Mouse (Mus musculus) kidney, adult 8-10 months (tissue): ENCODE results near the gene Hist1h2ab.

Experiments used
- DNase-seq, 2 experiments: peaks; one replicate each; pipeline ENCODE4 v3.0.0; 2022

Hist1h2ab gene

GRCm38 (mm10) chr13:23738677-23739068 is 12.3 kb upstream of the Hist1h2ab start, which contains the start of gene Hist1h1c:
Hist1h1c (plus strand) TSS chr13:23738808.
- peak; percentile 89 to 92 for DNase-seq

GRCm38 (mm10) chr13:23739069-23739921 is 11.6 kb upstream of the Hist1h2ab start:
- peak; percentile 97 to 98 for DNase-seq

- DNase-seq, result no peak
These were observed 11.0 kb upstream of the Hist1h2ab start for GRCm38 (mm10) chr13:23739922-23740252.

- no peak for DNase-seq
These were observed 10.6 kb upstream of the Hist1h2ab start for GRCm38 (mm10) chr13:23740256-23740840.

GRCm38 (mm10) chr13:23740910-23741309 is 10.0 kb upstream of the Hist1h2ab start:
- no peak for DNase-seq

- no peak for DNase-seq
These were observed 8.9 kb upstream of the Hist1h2ab start for GRCm38 (mm10) chr13:23742007-23742406.

DNA sequence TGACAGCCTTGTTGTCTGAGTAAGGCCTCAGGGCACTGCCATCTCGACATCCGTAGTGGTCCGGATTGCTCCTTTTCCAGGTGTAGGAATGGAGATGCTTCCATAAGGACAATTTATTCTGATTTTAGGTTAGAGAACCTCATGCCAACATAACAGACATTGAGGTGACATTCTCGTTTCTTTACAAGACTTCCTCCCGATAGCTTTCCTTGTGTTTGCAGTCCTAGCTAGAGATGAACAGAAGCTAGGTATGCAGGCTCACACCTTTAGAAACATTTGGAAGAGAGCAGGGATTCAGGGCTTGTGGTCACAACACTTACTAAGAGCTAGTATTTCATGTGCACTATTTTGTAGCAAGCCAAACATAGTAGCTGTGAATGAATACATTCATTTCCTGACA is 7.7 kb upstream of the Hist1h2ab start:
- no peak for DNase-seq

GRCm38 (mm10) chr13:23743963-23744362 is 7.0 kb upstream of the Hist1h2ab start:
- DNase-seq, result no peak

- no peak for DNase-seq
These were observed 6.2 kb upstream of the Hist1h2ab start for GRCm38 (mm10) chr13:23744421-23745380.

- DNase-seq, result peak; percentile 66 to 86
These were observed 5.4 kb upstream of the Hist1h2ab start, which contains the start of gene Hist1h3c for GRCm38 (mm10) chr13:23745381-23746161. Hist1h3c (minus strand) TSS chr13:23745602.

GRCm38 (mm10) chr13:23746201-23747080 is 4.5 kb upstream of the Hist1h2ab start, which contains the start of gene Hist1h2bb:
Hist1h2bb (plus strand) TSS chr13:23746734.
- peak; percentile 59 to 86 for DNase-seq

DNA sequence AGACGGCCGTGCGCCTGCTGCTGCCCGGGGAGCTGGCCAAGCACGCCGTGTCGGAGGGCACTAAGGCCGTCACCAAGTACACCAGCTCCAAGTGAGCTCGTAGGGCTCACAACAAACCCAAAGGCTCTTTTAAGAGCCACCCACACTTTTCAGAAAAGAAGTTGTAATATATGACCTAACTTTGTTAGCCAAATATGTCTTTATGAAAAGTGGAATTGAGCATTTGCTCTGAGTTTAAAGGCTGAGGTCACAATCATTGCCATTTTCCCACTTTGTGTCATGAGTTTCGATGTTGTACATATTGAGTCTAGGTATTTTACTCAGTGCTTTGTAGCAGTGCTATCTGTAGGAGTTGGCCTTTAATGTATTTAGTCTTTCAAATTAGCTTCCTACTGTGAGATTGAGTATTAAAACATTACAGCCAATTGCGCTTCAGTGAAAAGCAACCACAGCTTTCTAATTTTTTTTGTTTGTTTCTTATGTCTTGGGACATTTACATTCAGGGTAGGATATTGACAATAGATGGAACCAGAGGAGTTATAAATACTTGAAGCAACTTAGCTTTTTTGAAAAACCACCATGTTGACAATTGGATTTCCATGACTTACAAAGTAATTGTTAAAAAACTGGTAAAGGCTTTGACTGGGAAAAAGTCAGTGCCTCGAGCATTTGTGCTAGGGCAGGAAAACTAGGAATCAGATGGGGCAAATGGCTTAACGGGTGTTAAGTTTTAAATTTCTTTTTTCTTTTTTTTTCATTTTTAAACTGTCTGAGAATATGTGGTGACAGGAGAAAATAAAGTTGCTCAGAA is 3.6 kb upstream of the Hist1h2ab start:
- DNase-seq, result no peak

DNA sequence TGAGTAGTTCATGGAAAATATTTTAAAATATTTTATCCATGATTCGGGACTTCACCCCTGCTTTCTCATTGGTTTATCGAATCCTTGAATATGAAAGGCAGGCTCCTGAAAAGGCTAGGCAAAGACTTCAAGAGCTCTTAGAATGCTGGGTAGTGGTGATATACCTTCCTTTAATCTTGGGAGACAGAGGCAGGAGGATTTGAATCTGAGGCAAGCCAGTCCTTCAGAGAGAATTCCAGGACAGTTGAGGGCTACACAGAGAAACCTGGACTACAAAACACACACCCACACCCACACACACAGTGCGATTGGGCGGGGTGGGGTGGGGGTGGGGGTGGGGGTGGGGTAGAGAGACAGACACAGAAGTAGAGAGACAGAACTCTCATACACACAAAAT is 3.0 kb upstream of the Hist1h2ab start:
- DNase-seq, result no peak

- DNase-seq, result no peak
These were observed 1.3 kb upstream of the Hist1h2ab start for GRCm38 (mm10) chr13:23749563-23750121.

- no peak for DNase-seq
These were observed 591 bp downstream of the Hist1h2ab start for GRCm38 (mm10) chr13:23751478-23751956.

GRCm38 (mm10) chr13:23752067-23752741 is 1.3 kb downstream of the Hist1h2ab start, which contains the start of gene Hist1h3b:
Hist1h3b (plus strand) TSS chr13:23752267.
- peak; percentile 66 to 84 for DNase-seq

GRCm38 (mm10) chr13:23752742-23753172 is 1.8 kb downstream of the Hist1h2ab start:
- no peak for DNase-seq

- DNase-seq, result no peak
These were observed 2.6 kb downstream of the Hist1h2ab start for GRCm38 (mm10) chr13:23753314-23754078.
